Mouse (Mus musculus): ENCODE data around the gene Tigit.
A peak's percentile ranks its signal among the peaks of the same experiment; 100 is the strongest.

The Tigit gene

GRCm38 (mm10) chr16:43616348-43616747 lies 47.6 kb downstream of the Tigit start:
- DNase-seq, result no peak

GRCm38 (mm10) chr16:43610375-43610774 lies 53.6 kb downstream of the Tigit start:
- no peak for DNase-seq

- DNase-seq, result peak in 1 of 2 experiments; percentile 38
Measured at GRCm38 (mm10) chr16:43608066-43608465, 55.9 kb downstream of the Tigit start.

- DNase-seq, result no peak
Measured at GRCm38 (mm10) chr16:43607086-43607485, 56.9 kb downstream of the Tigit start.

GRCm38 (mm10) chr16:43604399-43605013 lies 59.4 kb downstream of the Tigit start:
- no peak for DNase-seq

- DNase-seq, result no peak
Measured at GRCm38 (mm10) chr16:43603591-43604141, 60.3 kb downstream of the Tigit start.

- DNase-seq, result no peak
Measured at GRCm38 (mm10) chr16:43602573-43602972, 61.4 kb downstream of the Tigit start.

GRCm38 (mm10) chr16:43599707-43600106 lies 64.2 kb downstream of the Tigit start:
- no peak for DNase-seq

All from cerebellum, adult 18-20 months (tissue).